Mouse (Mus musculus) fat pad, adult 2 months (tissue): Measurements from ENCODE around the gene Rbp1.

Source experiments
- DNase-seq: peaks from one replicate; pipeline ENCODE4 v3.0.0-alpha.2; 2011; ENCODE audit warnings: low read depth, low spot score; ENCODE audit errors: extremely low read depth

Gene Rbp1

GRCm38 (mm10) chr9:98422656-98423055 is at the start of gene Rbp1:
Rbp1 (plus strand) TSS chr9:98422961.
- DNase-seq = no peak

DNA sequence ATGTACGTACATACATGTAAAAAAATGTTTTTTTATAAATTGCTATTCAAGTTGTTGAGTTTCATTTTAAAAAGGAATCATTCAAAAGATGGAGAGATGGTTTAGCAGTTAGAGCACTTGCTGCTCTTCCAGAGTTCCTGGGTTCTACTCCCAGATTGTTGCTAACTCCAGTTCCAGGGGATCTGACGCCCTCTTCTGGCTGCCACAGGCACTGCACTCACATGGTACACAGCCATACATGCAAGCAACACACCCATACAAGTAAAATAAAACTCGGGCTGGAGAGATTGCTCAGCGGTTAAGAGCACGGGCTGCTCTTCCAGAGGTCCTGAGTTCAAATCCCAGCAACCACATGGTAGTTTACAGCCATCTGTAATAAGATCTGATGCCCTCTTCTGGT is 49.4 kb upstream of the Rbp1 start:
- no peak for DNase-seq

DNA sequence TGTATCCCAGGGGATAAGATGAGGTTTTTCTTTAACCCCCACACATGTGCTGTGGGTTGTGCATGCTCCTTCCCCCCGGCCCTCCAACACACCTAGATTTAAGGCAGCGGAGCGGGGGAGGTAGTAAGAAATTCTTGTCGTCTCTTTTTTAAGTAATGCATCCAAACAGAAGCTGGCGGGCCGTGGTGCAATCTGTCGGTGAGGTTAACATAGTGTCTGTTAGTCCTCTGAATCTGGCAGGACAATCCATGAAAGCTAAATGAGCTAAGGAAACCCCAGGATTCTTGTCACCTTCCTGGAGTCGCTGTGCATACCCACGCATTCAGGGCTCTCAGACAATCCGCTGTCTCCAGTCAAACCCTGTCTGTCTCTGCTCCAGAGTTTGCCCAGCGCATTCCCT is 47.9 kb upstream of the Rbp1 start:
- no peak for DNase-seq

- no peak for DNase-seq
These were observed 47.2 kb upstream of the Rbp1 start for GRCm38 (mm10) chr9:98375329-98376170.

GRCm38 (mm10) chr9:98379736-98380135 is 43.0 kb upstream of the Rbp1 start:
- no peak for DNase-seq

GRCm38 (mm10) chr9:98380593-98380992 is 42.2 kb upstream of the Rbp1 start:
- no peak for DNase-seq

- no peak for DNase-seq
These were observed 34.8 kb upstream of the Rbp1 start for GRCm38 (mm10) chr9:98387741-98388632.

GRCm38 (mm10) chr9:98388633-98388965 is 34.2 kb upstream of the Rbp1 start:
- DNase-seq = no peak

DNA sequence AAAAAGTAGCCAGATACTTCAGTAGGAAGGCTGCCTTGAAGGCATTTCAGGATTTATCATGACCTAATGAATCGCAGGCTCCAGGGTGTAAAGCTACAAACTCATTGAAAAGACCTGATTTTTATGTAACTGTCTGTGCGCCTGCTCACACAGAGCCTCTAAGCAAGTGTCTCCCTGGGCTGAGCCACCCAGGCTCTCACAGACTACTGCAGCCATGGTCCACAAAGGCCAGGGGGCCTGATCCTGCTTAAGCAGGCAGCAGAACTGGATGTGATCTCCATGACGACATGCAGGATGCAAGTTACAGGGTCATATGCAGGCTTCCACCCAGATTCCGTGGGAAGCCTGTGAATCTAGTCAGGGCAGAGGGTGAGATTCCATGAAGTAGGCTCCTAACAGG is 29.3 kb upstream of the Rbp1 start:
- no peak for DNase-seq

- no peak for DNase-seq
These were observed 25.6 kb upstream of the Rbp1 start for GRCm38 (mm10) chr9:98397211-98397610.

DNA sequence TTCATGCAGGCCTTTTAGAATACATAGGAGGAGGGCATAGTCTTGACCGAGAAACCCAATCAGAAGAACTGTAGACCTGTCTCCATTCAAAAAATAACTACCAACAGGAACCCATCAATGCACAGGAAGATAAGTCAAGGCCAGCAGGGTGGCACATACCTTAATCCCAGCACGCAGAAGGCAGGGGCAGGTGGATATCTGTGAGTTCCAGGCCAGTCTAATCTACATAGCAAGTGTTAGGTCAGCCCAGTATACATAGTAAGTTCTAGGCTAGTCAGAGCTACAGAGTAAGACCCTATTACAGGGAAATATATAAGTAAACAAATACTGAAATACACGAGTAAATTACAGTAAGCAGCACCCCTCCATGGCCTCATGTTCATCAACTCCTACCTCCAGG is 24.9 kb upstream of the Rbp1 start:
- no peak for DNase-seq

DNA sequence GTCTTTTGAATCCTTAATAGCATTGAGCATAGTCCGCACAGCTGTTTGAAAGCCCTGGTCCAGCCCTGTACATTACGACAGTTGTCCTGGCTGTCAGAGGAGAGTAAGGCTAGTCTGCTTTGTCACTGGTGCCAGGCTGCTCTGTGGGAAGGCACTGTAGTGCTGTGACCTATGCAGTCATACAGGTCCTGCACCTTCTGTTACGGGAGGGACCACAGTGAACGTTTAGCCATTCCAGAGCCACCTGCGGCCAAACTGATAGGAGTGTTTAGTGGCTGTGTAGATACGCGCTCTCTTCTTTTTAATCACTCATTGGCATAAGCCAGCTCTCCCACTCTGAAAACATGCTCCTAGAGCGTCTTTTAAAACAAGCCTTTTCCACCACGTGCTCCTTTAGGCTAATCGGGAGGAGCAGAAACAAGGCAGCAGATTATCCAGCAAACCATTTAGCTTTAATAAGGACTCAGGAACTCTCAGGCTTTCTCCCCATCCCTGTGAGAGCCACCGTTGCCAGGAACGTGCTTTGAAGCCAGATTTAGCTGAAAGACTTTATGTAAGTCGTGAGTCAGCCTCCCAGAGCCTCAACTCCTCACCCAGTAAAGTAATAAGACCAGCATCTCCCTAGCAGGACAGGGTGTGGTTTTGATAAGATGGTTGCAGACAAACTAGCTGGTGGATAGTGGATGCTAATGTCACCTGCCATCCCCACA is 22.4 kb upstream of the Rbp1 start:
- DNase-seq = no peak

GRCm38 (mm10) chr9:98401611-98402010 is 21.1 kb upstream of the Rbp1 start:
- no peak for DNase-seq

DNA sequence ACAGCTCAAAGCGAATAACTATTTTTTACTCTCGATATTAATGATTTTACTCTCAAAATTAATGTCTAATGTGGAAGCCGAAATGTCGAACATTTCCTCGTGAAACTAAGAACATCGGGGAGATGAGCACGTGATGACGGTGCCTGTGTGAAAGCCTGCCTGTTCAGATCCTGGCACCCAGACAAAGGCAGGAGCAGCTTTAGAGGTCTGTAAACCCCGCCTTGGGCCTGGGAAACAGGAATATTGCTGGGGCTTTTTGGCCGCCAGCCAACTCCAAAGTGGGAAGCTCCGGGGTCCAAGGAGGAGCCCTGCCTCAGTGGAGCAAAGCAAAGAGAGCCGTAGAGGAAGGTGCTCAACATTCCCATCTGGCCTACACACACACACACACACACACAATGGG is 15.0 kb upstream of the Rbp1 start:
- no peak for DNase-seq

DNA sequence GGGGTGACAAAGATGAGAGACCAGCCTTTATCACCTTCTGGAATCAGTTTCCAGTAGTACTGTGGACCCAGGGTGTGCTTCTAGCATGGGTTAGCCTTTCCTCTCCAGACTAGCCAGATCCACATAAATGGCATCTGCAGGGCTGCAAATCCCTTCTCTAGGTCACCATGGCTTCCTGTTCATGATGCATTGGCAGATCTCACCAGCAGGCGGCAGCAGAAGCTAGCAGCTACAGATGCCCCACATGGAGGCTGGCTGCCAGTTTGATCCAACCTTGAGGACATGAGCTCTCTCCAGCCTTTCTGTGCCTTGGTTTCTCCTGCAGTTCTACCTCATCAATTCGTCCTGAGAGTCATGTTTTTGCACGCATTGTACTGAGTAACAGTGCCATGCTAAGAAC is 13.6 kb upstream of the Rbp1 start:
- DNase-seq = no peak

DNA sequence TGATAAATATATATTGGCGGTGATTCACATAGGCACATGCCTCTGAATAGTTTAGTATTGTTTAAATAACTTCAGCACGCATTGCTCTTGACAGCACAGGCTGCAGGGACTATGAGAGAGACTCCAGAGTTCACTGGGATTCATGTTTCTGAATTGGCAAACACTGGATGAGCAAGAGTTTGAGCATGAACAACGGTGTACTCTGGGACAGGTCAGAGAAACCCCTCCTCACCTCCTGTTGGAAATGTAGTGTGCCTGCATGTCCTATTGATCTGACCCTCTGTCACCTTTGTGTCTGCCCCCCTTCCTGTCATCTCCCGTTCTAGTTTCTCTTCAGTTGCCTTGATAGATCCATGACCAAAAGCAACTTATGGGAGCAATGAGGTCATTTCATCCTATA is 7.3 kb upstream of the Rbp1 start:
- no peak for DNase-seq

DNA sequence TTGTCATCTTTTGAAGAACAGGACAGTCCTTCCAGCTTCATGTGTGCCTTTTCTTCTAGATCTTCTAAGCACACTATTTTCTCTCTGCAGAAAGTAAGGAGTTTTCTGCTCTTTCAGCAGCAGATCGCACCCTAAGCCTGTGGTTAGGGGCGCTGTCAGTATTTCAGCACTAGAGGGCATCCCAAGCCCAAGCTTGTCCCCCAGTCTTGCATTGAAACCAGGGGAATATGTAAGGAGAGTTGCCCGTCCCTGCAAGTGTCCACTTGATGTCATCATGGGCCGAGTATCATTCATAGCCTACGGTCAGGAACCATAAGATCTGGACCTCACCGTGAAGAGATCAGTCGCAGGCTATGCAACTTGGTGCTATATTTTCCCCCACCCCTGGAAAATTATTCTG is 4.8 kb upstream of the Rbp1 start:
- no peak for DNase-seq

DNA sequence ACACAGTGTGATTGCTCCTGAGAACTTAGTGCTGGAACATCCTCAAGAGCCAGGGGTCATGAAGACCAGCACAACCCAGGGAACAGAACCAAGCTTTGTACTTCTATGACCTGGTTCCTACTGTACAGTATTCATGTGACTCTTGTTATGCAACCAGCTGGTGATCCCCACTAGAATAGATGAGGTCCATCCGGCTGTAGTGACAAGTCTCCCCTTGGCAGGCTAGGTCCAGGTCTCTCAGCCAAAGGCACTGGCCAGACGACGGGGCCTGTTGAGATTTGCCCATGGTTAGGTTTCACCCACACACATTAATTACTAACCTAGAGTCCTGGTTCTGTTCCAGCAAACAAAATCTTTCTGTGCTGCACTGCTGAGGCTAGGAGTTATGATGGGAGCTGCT is 4.4 kb upstream of the Rbp1 start:
- DNase-seq = peak; percentile 94

DNA sequence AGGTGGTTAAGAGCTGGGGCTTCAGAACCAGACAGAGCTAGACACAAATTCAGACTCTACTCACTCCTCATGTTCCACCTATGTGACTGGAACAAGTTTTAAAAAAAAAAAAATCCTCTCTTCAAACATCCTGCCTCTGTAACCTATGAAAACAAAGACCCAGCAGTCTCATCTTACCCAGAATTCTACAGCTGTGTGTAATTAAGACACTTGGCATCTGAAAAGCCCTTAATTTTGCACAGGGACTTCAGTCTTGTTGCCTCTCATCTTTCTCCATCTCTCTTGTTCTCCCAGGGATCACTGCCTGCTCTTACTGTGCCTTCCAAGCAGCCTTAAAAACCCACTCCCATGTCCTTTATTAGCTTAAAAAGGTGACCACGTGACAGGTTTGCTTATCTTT is 2.1 kb upstream of the Rbp1 start:
- no peak for DNase-seq

- no peak for DNase-seq
These were observed 858 bp upstream of the Rbp1 start for GRCm38 (mm10) chr9:98421903-98422302.

DNA sequence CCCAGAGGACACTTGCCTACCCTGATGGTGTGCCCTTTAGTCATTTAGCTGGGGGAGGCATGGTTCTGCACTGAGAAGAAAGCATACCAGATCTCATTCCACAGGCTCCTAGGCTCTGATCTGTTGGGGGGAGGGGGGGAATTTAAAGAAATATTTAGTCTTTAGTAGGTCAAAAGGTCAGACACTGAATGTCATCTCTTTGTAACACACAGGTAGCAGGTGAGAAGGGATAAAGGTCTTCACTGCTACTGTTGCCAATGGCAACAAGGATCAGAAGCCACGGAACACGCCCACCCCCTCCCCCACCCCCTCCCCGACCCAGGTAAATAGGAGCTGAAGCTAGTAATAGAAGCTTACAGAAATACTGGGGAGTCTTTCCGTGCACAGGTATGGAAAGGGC is 930 bp downstream of the Rbp1 start:
- DNase-seq = no peak

DNA sequence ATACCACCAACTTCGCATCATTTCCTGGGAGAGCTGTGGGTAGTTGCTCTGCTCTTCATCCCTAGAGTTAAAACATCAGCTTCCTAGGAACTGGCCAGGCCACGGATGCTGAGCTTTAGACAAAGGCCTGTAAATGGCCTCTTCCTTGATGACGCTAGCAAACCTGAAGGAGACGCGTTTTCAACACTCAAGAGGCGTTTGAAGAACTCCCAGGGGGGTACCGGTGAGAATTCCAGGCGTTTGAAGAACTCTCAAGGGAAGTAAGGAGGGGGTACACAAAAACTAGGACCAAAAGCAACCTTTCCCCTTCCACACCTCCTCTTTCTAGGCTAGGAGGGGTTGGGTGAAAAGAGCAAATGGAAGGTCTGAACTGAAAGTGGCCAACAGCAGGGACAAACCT is 1.5 kb downstream of the Rbp1 start:
- DNase-seq = no peak
